Mouse (Mus musculus): Measurements from ENCODE around the gene Mepe.

The Mepe gene

GRCm38 (mm10) chr5:104325029-104325428 lies at the start of gene Mepe:
TSS of gene Mepe (plus strand) at chr5:104325329.
- DNase-seq (ENCODE audit: inconsistent ontology term) = no peak

GRCm38 (mm10) chr5:104294201-104294600 lies 30.9 kb upstream of the Mepe start:
- no peak for DNase-seq (ENCODE audit: inconsistent ontology term)

GRCm38 (mm10) chr5:104298994-104299393 lies 26.1 kb upstream of the Mepe start, which contains the start of gene Ibsp:
TSS of gene Ibsp (plus strand) at chr5:104299171.
- DNase-seq (ENCODE audit: inconsistent ontology term) = peak; percentile 1

GRCm38 (mm10) chr5:104314073-104314472 lies 11.1 kb upstream of the Mepe start:
- DNase-seq (ENCODE audit: inconsistent ontology term) = no peak

GRCm38 (mm10) chr5:104326884-104327283 lies 1.8 kb downstream of the Mepe start:
- DNase-seq (ENCODE audit: inconsistent ontology term) = no peak

- DNase-seq (ENCODE audit: inconsistent ontology term) = no peak
These were observed 2.3 kb downstream of the Mepe start for GRCm38 (mm10) chr5:104327389-104327788.

GRCm38 (mm10) chr5:104327876-104328275 lies 2.7 kb downstream of the Mepe start:
- no peak for DNase-seq (ENCODE audit: inconsistent ontology term)

GRCm38 (mm10) chr5:104328317-104328850 lies 3.3 kb downstream of the Mepe start:
- DNase-seq (ENCODE audit: inconsistent ontology term) = peak; percentile 12

GRCm38 (mm10) chr5:104329381-104329780 lies 4.3 kb downstream of the Mepe start:
- DNase-seq (ENCODE audit: inconsistent ontology term) = no peak

- no peak for DNase-seq (ENCODE audit: inconsistent ontology term)
These were observed 5.0 kb downstream of the Mepe start for GRCm38 (mm10) chr5:104330088-104330487.

- no peak for DNase-seq (ENCODE audit: inconsistent ontology term)
These were observed 7.2 kb downstream of the Mepe start for GRCm38 (mm10) chr5:104332296-104332695.

GRCm38 (mm10) chr5:104333231-104333640 lies 8.1 kb downstream of the Mepe start:
- peak; percentile 40 for DNase-seq (ENCODE audit: inconsistent ontology term)

- no peak for DNase-seq (ENCODE audit: inconsistent ontology term)
These were observed 8.5 kb downstream of the Mepe start for GRCm38 (mm10) chr5:104333643-104334042.

GRCm38 (mm10) chr5:104334516-104334915 lies 9.4 kb downstream of the Mepe start:
- no peak for DNase-seq (ENCODE audit: inconsistent ontology term)

- DNase-seq (ENCODE audit: inconsistent ontology term) = no peak
These were observed 10.8 kb downstream of the Mepe start for GRCm38 (mm10) chr5:104335962-104336361.

- no peak for DNase-seq (ENCODE audit: inconsistent ontology term)
These were observed 12.4 kb downstream of the Mepe start for GRCm38 (mm10) chr5:104337491-104337890.

GRCm38 (mm10) chr5:104339009-104339408 lies 13.9 kb downstream of the Mepe start:
- no peak for DNase-seq (ENCODE audit: inconsistent ontology term)

GRCm38 (mm10) chr5:104339706-104340512 lies 14.8 kb downstream of the Mepe start:
- DNase-seq (ENCODE audit: inconsistent ontology term) = peak; percentile 40

GRCm38 (mm10) chr5:104340513-104340829 lies 15.3 kb downstream of the Mepe start:
- DNase-seq (ENCODE audit: inconsistent ontology term) = no peak

- DNase-seq (ENCODE audit: inconsistent ontology term) = peak; percentile 22
These were observed 17.8 kb downstream of the Mepe start for GRCm38 (mm10) chr5:104342881-104343280.

- no peak for DNase-seq (ENCODE audit: inconsistent ontology term)
These were observed 19.6 kb downstream of the Mepe start for GRCm38 (mm10) chr5:104344526-104345240.

- DNase-seq (ENCODE audit: inconsistent ontology term) = no peak
These were observed 20.1 kb downstream of the Mepe start for GRCm38 (mm10) chr5:104345241-104345630.

GRCm38 (mm10) chr5:104351041-104351440 lies 25.9 kb downstream of the Mepe start:
- peak; percentile 35 for DNase-seq (ENCODE audit: inconsistent ontology term)
